Mouse (Mus musculus) embryonic facial prominence, embryonic 11.5 days (tissue): ENCODE data around the gene Ccdc78. TPM values are rescaled to one million over a fixed set of nuclear protein-coding genes. Genes with fewer than 3 reads are reported as not detected.
A peak's percentile ranks its signal among the peaks of the same experiment; 100 is the strongest.

Experiments
- ATAC-seq: fragments of 200-750 bp; cut with Nextera tagmentation; replicated peaks from 2 replicates; pipeline ENCODE4 v1.8.0; 2017; ENCODE audit warnings: low read depth; ENCODE audit not compliant: insufficient number of reproducible peaks, low FRiP score, low TSS enrichment
- DNase-seq: peaks from one replicate; pipeline ENCODE4 v3.0.0-alpha.2; 2015; ENCODE audit warnings: low spot score
- H3K27ac ChIP-seq: fragments of 300-500 bp; sonication (generic); replicated peaks from 2 replicates; pipeline ENCODE4 v1.5.1; 2014; ENCODE audit warnings: mild to moderate bottlenecking, low read depth, low read length, control low read depth
- H3K27me3 ChIP-seq: fragments of 300-500 bp; sonication (generic); 2 replicates; pipeline ENCODE4 v1.6.1; 2014; ENCODE audit warnings: mild to moderate bottlenecking, low read length, moderate library complexity, mixed read lengths; ENCODE audit not compliant: control insufficient read depth, insufficient read depth
- H3K36me3 ChIP-seq: fragments of 300-500 bp; sonication (generic); replicated peaks from 2 replicates; pipeline ENCODE4 v1.6.1; 2014; ENCODE audit warnings: low read depth, mild to moderate bottlenecking, low read length, moderate library complexity, mixed read lengths; ENCODE audit not compliant: control insufficient read depth, insufficient read depth
- H3K4me1 ChIP-seq: fragments of 300-500 bp; sonication (generic); 2 replicates; pipeline ENCODE4 v1.6.1; 2014; ENCODE audit warnings: low read length, mixed read lengths; ENCODE audit not compliant: control insufficient read depth, insufficient read depth
- H3K4me2 ChIP-seq: fragments of 300-500 bp; sonication (generic); 2 replicates; pipeline ENCODE4 v1.6.1; 2014; ENCODE audit warnings: low read depth, mild to moderate bottlenecking, control low read depth, low read length, moderate library complexity
- H3K4me3 ChIP-seq: fragments of 300-500 bp; sonication (generic); 2 replicates; pipeline ENCODE4 v1.5.1; 2014; ENCODE audit warnings: low read depth, low read length, control low read depth
- H3K9ac ChIP-seq: fragments of 300-500 bp; sonication (generic); replicated peaks from 2 replicates; pipeline ENCODE4 v1.6.1; 2014; ENCODE audit warnings: mild to moderate bottlenecking, control low read depth, low read length
- H3K9me3 ChIP-seq: fragments of 300-500 bp; sonication (generic); replicated peaks from 2 replicates; pipeline ENCODE4 v1.6.1; 2016; ENCODE audit warnings: mild to moderate bottlenecking, low read length, inconsistent platforms, mixed read lengths; ENCODE audit not compliant: control insufficient read depth
- WGBS: fragments of 180-500 bp; shearing (Covaris S2); extraction: QIAGEN DNeasy Blood & Tissue Kit; methylation state at CpG from one replicate; pipeline ENCODE4 v1.1.7; 2014; 5-methylcytosine and 5-hydroxymethylcytosine counted together
- polyA plus RNA-seq: library from polyadenylated mRNA; unstranded; fragments of >200 nt; fragmentation: Nextera tagmentation; extraction: Ambion mirVana; gene quantifications from 2 replicates; pipeline ENCODE4 v1.2.1, GENCODE M21; 2014

Ccdc78 gene
- polyA plus RNA-seq, 1 experiment from 2014 or later, result not detected

- DNase-seq (no peak), ATAC-seq (no peak)
- Histone ChIP-seq H3K4me3 (peak overlapping the region; percentile 45), H3K27me3 (no peaks in the 10 kb centered on the region), H3K9ac (peak overlapping the region; percentile 62), H3K27ac (no peak overlapping the region), H3K4me1 (peaks cover 5% of the 10 kb centered on the region; the same call in 1 of the 2 replicates), H3K4me2 (peak overlapping the region; percentile 59), H3K9me3 (no peaks in the 10 kb centered on the region), H3K36me3 (peaks cover 15% of the 10 kb centered on the region)
- 74% methylated on average over 15 of the region's 15 CpGs for WGBS
Measured at GRCm38 (mm10) chr17:25783861-25784574, 2.4 kb upstream of the Ccdc78 start.

GRCm38 (mm10) chr17:25785281-25785745 lies 1.1 kb upstream of the Ccdc78 start, which contains the start of gene Haghl:
TSS of gene Haghl (minus strand) at chr17:25785673.
- ATAC-seq (peak; percentile 77), DNase-seq (peak; percentile 97)
- Histone ChIP-seq H3K36me3 (peaks cover 15% of the 10 kb centered on the region), H3K4me2 (peak within 1 kb of the TSS; percentile 59), H3K27ac (peak within 1 kb of the TSS; percentile 56), H3K4me3 (peak within 1 kb of the TSS; percentile 45), H3K9me3 (no peaks in the 10 kb centered on the region), H3K9ac (peak within 1 kb of the TSS; percentile 62), H3K27me3 (no peaks in the 10 kb centered on the region), H3K4me1 (peaks cover 5% of the 10 kb centered on the region; the same call in 1 of the 2 replicates)
- under 1% methylated on average over 23 of the region's 23 CpGs for WGBS

- no peak overlapping the region for H3K4me2 ChIP-seq
- H3K9ac ChIP-seq, result no peak overlapping the region
- 89% methylated on average over 9 of the region's 9 CpGs for WGBS
- H3K36me3 ChIP-seq, result peaks cover 12% of the 10 kb centered on the region
- H3K27ac ChIP-seq, result no peak overlapping the region
- no peaks in the 10 kb centered on the region for H3K9me3 ChIP-seq
- H3K4me1 ChIP-seq, result peaks cover 5% of the 10 kb centered on the region; the same call in 1 of the 2 replicates
- no peak overlapping the region for H3K4me3 ChIP-seq
- no peak for ATAC-seq
- H3K27me3 ChIP-seq, result no peaks in the 10 kb centered on the region
- DNase-seq, result no peak
Measured at GRCm38 (mm10) chr17:25786781-25787504, 563 bp downstream of the Ccdc78 start.

DNA sequence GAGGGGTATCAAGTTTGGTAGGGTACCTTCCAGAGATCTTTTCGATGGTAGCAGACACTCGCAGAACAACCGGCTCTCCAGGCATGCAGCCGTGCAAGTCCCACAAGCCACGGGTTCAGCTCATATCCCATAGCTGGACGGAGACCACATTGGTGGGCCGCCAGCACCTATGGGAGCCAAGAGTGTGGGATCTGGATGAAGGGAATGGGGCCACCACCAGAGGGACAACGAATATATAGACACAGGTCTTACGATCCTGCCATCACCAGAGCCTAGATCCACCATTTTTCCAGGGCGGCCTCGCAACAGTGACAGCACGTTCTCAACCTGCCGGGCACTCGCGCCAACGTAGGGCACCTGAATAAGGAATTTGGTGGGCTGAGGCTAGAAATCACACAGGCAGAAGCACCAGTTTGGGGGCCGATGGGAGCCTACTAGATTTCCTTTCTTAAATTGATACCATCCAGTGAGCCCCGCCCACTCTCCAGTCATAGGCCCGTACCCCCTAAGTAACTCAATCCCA lies 5.0 kb downstream of the Ccdc78 start:
- 27% methylated on average over 19 of the region's 19 CpGs for WGBS
- no peaks in the 10 kb centered on the region for H3K9me3 ChIP-seq
- ATAC-seq (0 out of 2 replicates have a peak, but pooled peaks have one; percentile 3), DNase-seq (no peak)
- H3K27me3 ChIP-seq, result no peaks in the 10 kb centered on the region
- H3K4me3 ChIP-seq, result peak overlapping the region; percentile 67
- H3K4me2 ChIP-seq, result peak overlapping the region; percentile 87
- H3K36me3 ChIP-seq, result no peaks in the 10 kb centered on the region; the same call in 1 of the 2 replicates
- peak overlapping the region; percentile 83 for H3K9ac ChIP-seq
- peak overlapping the region; percentile 90 for H3K27ac ChIP-seq
- peaks cover 7% of the 10 kb centered on the region for H3K4me1 ChIP-seq

- peak; percentile 25 for ATAC-seq
- DNase-seq, result peak; percentile 88
- Histone ChIP-seq H3K9ac (peak overlapping the region; percentile 83), H3K9me3 (no peaks in the 10 kb centered on the region), H3K4me3 (peak overlapping the region; percentile 67), H3K27me3 (no peaks in the 10 kb centered on the region), H3K27ac (peak overlapping the region; percentile 90), H3K36me3 (no peaks in the 10 kb centered on the region; the same call in 1 of the 2 replicates), H3K4me1 (peaks cover 7% of the 10 kb centered on the region), H3K4me2 (peak overlapping the region; percentile 87)
- WGBS, result under 1% methylated on average over 45 of the region's 45 CpGs
Measured at GRCm38 (mm10) chr17:25791843-25792527, 5.6 kb downstream of the Ccdc78 start.

- Histone ChIP-seq H3K4me1 (peaks cover 7% of the 10 kb centered on the region), H3K9ac (peak within 1 kb of the TSS; percentile 83), H3K9me3 (no peaks in the 10 kb centered on the region), H3K4me2 (peak within 1 kb of the TSS; percentile 87), H3K4me3 (peak within 1 kb of the TSS; percentile 67), H3K36me3 (no peaks in the 10 kb centered on the region; the same call in 1 of the 2 replicates), H3K27me3 (no peaks in the 10 kb centered on the region), H3K27ac (peak within 1 kb of the TSS; percentile 90)
- DNase-seq, result peak; percentile 79
- peak; percentile 21 for ATAC-seq
- WGBS, result 1% methylated on average over 13 of the region's 14 CpGs
Measured at GRCm38 (mm10) chr17:25792615-25793014, 6.2 kb downstream of the Ccdc78 start, which contains the start of gene Fam173a. TSS of gene Fam173a (minus strand) at chr17:25792901.

DNA sequence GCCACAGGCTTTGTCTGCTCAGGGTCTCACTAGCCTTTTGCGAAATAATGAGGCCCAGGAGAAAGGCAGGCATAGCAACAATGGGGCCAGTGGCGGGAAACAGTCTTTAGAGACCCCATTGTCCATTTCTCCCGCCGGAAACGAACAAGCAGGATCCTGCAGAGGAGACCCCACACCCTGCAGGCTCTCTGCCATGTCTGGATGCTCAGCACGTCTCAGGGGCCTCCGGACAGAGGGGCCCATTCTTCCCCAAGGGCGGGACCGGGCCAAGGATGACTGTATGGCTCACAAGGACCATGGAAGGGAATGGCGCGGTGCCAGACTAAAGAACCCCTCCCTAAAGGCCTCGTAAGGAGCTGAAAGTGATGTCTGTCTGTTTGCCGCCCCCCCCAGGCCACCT lies 7.8 kb downstream of the Ccdc78 start:
- H3K9me3 ChIP-seq, result no peaks in the 10 kb centered on the region
- WGBS, result 44% methylated on average over 13 of the region's 13 CpGs
- H3K4me2 ChIP-seq, result no peak overlapping the region
- H3K4me1 ChIP-seq, result peaks cover 7% of the 10 kb centered on the region
- H3K9ac ChIP-seq, result peak overlapping the region; percentile 2; the same call in 1 of the 2 replicates
- no peaks in the 10 kb centered on the region for H3K36me3 ChIP-seq
- no peak overlapping the region for H3K27ac ChIP-seq
- no peak for ATAC-seq
- H3K4me3 ChIP-seq, result peak overlapping the region; percentile 80; the same call in 1 of the 2 replicates
- H3K27me3 ChIP-seq, result no peaks in the 10 kb centered on the region
- peak; percentile 22 for DNase-seq
